Mouse (Mus musculus): ENCODE results near the gene Gata2.
"Not testable (repeated sequence)": the region's sequence is repeated elsewhere in the genome, so short reads cannot be mapped to it uniquely, and the experiment has no call there.

Gata2 gene

DNA sequence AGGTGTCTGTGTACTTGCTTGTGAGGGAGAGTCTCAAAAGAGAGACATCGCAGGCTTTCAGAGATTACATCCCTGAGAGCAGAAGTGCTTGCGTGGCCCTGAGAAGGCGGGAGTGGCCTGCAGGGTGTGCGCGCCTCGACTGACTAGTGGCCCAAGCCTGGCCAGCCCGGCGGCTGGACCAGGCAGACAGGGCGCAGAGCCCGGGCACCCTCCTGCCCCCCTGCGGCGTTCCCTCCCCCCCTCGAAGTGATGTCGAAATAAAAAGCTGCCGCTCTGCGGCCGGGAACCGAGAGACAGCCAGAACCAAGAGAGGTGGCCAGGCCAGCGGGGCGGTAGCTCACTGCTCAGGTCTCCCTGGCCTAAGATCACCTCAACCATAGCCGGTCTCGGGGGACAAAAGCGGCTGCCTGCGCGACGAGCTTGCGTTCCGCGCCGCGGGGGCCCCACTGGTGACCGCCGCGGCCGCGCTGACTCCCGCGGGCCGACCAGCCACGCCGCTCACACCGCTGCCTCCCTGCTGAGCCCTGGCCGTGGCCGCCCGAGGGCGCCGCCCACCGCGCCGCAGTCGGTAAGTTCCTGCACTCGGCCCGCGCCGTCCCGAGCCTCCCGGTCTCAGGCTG lies at the start of gene Gata2:
Gene Gata2 (plus strand): TSS at position 459 of the 620 bp plus-strand sequence.
- no peak for ATAC-seq (ENCODE audit: insufficient number of reproducible peaks, low FRiP score, low TSS enrichment)

DNA sequence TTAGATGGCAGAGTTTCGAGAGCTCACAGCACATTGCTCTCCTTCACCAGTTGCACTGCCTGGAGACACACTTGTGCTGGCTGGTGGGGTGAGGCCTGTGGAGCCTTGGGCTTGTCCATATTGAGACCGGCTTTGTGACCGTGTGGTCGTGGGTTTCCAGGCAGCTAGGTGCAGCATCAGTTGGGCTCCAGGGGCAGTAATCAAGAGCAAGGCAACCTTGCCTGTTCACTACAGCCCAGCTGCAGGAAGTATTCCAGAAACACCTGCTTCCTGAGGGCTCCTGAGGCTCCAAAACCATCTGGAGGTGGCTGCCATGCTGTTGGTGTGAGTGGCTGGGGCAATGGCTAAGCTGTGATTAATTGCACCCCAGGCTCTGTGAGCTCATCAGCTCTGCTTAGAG lies 47.9 kb upstream of the Gata2 start:
- no peak for ATAC-seq (ENCODE audit: insufficient number of reproducible peaks, low FRiP score, low TSS enrichment)

- no peak for ATAC-seq (ENCODE audit: insufficient number of reproducible peaks, low FRiP score, low TSS enrichment)
Measured at GRCm38 (mm10) chr6:88146576-88146975, 47.1 kb upstream of the Gata2 start.

- ATAC-seq (ENCODE audit: insufficient number of reproducible peaks, low FRiP score, low TSS enrichment) = no peak
Measured at GRCm38 (mm10) chr6:88147411-88148003, 46.2 kb upstream of the Gata2 start.

DNA sequence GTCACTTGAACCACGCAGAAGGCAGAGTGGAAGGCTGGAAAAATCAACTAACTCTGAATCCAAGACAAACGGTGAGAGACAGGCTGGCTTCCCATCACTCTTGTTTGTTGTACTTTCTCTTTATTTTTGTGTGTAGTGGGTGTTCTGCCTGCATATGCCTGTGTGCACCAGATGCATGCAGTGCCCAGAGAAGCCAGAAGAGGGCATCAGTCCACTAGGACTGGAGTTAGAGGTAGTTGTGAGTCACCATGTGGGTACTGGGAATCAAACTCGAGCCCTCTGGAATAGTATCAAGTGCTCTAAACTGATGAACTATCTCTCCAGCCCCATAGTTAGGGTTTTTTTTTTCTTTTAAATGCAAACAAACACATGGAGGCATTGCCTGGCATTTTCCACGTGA lies 42.4 kb upstream of the Gata2 start:
- ATAC-seq (ENCODE audit: insufficient number of reproducible peaks, low FRiP score, low TSS enrichment) = no peak

DNA sequence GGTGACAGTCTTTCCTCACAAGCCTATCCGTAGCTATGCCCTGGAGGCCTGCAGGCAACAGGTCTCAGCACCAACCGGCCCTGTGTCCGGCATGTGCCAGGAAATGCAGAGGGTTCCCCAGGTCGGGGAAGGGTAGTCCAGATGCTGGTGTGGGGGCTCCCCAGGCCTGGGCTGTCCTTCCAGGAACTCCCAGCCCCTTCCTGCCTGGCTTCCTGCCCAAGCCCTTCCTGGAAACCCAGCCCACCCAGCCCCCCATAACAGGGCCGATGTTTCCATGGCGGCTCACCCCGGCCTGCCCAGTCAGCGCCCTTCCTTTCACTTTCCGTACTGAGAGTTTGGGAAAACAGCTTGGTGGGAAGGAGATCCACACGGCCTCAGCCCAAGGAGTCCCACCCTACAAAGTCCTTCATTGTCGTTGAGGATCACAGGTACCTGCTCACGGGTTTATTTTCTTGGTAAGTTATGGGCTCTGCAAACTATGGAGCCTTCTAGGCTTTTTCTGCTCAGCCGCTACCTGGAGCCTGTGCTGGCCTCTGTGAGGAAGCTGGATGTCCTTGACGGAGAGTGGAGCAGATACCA lies 41.5 kb upstream of the Gata2 start:
- no peak for ATAC-seq (ENCODE audit: insufficient number of reproducible peaks, low FRiP score, low TSS enrichment)

- no peak for ATAC-seq (ENCODE audit: insufficient number of reproducible peaks, low FRiP score, low TSS enrichment)
Measured at GRCm38 (mm10) chr6:88152979-88153378, 40.7 kb upstream of the Gata2 start.

DNA sequence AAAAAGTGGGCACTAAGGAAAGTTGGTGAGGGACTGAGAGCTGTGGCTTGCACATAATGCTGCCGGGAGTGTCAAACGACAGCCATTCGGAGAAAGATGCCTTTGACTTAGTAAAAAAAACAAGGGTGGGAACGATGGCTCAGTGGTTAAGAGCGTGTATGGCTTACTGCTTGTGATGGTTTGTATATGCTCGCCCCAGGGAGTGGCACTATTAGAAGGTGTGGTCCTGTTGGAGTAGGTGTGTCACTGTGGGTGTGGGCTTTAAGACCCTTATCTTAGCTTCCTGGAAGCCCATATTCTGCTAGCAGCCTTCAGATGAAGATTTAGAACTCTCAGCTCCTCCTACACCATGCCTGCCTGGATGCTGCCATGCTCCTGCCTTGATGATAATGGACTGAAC lies 38.1 kb upstream of the Gata2 start:
- not testable (repeated sequence) for ATAC-seq (ENCODE audit: insufficient number of reproducible peaks, low FRiP score, low TSS enrichment)

DNA sequence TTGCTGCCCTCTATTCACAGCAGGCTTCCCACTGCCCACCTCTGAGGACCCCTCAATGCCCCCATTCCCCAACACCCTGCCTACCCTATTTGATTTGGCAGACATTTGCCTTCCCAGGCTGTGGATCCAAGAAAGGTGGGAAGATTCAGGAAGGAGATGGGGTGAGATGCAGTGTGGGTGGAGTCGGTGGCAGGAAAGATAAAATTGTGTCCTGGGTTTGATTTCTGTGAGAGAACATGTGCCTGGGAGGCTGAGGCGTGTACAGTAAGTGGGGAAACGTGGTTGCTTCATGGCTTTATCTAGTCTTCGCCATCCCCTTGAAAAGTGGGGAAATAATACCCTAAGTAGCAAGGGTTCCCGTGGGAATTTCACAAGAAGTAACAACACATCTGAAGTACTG lies 34.9 kb upstream of the Gata2 start:
- no peak for ATAC-seq (ENCODE audit: insufficient number of reproducible peaks, low FRiP score, low TSS enrichment)

GRCm38 (mm10) chr6:88166054-88166453 lies 27.6 kb upstream of the Gata2 start:
- no peak for ATAC-seq (ENCODE audit: insufficient number of reproducible peaks, low FRiP score, low TSS enrichment)

GRCm38 (mm10) chr6:88174191-88174590 lies 19.5 kb upstream of the Gata2 start:
- no peak for ATAC-seq (ENCODE audit: insufficient number of reproducible peaks, low FRiP score, low TSS enrichment)

GRCm38 (mm10) chr6:88174676-88175075 lies 19.0 kb upstream of the Gata2 start:
- no peak for ATAC-seq (ENCODE audit: insufficient number of reproducible peaks, low FRiP score, low TSS enrichment)

DNA sequence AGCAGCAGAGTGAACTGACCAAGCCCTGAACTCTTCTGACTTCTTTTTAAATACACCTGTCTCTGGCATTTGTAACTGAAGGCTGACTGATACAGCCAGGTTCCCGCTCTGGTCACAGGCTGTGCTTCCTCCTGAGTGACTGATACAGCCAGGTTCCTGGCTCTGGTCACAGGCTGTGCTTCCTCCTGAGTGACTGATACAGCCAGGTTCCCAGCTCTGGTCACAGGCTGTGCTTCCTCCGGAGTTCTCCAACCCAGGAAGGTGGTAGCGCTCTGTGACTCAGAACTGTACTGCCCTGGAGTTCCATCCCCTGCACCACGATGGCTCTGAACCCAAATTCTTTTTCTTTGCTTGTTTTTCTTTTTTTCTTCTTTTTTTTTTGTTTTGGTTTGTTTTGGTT lies 9.0 kb upstream of the Gata2 start:
- no peak for ATAC-seq (ENCODE audit: insufficient number of reproducible peaks, low FRiP score, low TSS enrichment)

- no peak for ATAC-seq (ENCODE audit: insufficient number of reproducible peaks, low FRiP score, low TSS enrichment)
Measured at GRCm38 (mm10) chr6:88188148-88188547, 5.5 kb upstream of the Gata2 start.

DNA sequence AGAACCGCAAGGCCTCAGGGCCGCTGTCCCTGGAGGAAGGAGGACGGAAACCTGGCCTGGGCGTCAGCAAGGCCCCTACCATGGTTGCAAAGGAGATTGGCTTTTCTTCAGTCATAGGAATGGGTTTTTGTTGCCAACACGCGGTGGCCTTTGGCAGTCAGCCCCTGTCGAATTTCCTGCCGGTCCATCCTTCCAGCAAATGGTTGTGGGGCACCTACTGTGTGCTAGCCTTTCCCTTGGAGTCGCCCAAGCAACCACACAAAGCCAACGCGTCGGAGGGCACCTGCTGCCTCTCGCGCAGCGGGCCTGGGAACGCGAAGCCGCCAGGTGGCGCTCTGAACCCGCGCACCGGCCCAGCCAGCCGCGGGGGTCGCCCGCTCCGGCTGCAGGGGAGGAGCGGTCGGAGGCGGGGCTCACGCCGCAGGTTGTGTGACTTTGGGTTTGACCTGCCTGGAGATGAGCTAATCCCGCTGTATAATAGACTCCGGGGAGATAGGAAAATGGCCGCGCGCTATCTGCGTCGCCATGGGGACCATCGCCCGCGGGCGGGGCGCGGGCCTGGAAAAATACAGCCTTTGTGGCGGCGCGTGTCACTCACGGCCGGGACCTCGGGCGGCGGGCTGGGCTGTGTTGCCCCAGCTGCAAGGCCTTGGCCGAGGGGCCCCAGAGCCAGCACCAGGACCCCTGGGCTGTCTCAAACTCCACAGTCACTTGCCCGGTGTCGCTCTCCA lies 4.2 kb upstream of the Gata2 start:
- peak; percentile 77 for ATAC-seq (ENCODE audit: insufficient number of reproducible peaks, low FRiP score, low TSS enrichment)

GRCm38 (mm10) chr6:88190043-88190309 lies 3.7 kb upstream of the Gata2 start:
- no peak for ATAC-seq (ENCODE audit: insufficient number of reproducible peaks, low FRiP score, low TSS enrichment)

DNA sequence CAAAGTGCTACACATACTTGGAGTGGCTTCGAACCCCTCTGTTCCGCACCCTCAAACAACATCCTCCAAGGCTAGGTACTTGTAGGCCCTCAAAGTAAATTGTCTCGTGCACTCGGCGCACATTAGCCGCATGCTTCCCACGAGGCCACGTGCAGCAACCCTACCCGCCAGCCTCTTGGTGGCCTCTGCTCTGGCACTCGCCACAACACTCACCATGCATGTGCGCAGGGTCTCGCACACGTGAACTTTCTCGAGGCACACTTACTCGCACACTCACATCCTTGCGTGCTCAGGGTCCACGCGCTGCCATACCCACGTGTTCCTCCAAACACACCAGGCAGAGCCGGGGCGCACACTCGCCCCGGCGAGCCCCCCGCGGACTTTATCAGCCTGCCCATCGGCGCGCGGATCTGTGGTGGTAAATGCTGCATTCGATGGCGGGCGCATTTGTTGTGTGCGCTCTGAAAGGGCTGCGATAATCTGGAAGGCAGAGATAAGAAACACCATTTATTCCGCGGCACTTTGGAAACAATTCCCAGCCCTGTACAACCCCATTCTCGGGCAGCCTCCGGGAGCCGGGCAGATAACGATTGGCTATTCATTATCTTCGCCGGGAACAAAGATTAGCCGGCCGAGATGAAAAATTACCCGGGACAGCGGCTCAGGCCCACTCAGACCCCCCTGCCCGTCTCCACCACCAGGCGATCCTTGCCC lies 3.2 kb upstream of the Gata2 start:
- ATAC-seq (ENCODE audit: insufficient number of reproducible peaks, low FRiP score, low TSS enrichment) = no peak

DNA sequence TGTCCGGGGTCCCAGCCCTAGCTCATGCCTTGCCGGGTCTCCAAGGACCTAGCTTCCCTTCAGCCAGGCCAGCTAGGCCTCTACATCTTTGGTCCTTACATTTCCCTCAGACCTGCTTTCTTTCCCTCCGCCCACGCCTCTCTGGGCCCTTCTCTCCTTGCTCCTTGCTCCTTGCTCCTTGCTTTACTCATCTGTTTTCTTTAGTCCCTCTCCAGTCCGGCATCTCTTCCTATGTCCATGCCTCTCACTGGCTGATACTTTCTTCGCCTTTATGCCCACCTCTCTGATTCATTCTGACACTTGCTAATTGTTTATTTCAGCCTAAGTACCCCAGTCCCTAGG lies 2.7 kb upstream of the Gata2 start:
- ATAC-seq (ENCODE audit: insufficient number of reproducible peaks, low FRiP score, low TSS enrichment) = no peak

DNA sequence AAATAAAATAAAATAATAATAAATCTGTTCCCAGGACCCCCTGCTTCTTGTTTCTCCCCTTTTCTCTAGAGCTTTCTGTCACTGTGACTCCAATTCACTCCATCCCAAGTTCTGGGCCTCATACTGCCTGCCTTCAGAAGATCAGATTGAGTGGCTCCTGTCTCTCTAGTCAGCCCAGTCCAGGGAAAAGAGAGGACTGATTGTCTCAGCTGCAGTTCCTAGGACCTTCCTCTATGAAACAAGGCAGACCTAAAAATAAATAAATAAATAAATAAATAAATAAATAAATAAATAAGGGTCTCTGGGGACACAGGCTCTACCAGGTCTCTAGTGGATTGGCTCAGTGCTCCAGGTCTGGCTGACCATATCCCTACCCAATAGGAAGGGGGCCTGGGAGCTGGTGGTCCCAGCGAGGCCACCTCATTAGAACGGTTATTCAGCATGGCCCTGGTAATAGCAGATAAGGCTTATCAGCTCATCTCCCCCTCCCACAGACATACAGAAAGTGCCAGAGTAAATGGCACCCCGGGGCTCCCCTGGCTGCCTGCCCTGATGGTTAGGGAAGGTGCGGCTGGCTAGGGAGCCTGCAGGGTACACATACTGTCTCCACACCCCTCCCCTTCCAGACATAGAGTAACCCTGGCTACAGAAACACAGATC lies 2.1 kb upstream of the Gata2 start:
- ATAC-seq (ENCODE audit: insufficient number of reproducible peaks, low FRiP score, low TSS enrichment) = no peak

DNA sequence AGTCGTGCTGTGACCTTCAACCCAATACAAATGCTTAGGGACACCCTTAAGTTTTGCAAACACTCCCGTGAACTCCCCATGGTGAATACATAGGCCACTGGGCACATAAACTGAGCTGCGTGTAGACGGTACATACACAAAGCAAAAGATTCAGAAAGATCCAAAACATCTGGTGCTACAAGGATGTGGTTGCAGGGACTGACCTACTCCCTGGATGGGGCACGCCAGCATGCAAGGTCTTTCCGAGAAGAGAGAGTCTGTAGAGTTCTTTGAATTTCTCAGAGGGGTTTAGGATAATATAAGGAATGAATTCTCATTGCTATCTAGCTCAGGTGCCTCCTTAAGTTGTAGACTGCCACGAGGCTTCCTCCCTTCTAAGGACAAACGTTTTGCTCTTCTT lies 935 bp upstream of the Gata2 start:
- no peak for ATAC-seq (ENCODE audit: insufficient number of reproducible peaks, low FRiP score, low TSS enrichment)
